Comparison of ENCODE assay signal across 18 mouse cellular contexts in genomic region chr15:85464190-85464589, GRCm38 (mm10). TPM values are rescaled to one million over a fixed set of nuclear protein-coding genes. Genes with fewer than 3 reads are reported as not detected.
DNase-seq lines count a peak whose midpoint lies in the region; ATAC-seq lines count a peak whose summit lies in the region.
"Had no signal": no experiment of that assay in that cellular context is flagged by ENCODE, and none has a peak within 500 bp of the region (broad histone marks: within the 10 kb centered on the region; RNA-seq: fewer than 3 reads in every experiment).

No protein-coding gene starts in this region.

- ATAC-seq in hindbrain, embryonic 12.5 days (ENCODE audit: low FRiP score) = peak; percentile 60
- ATAC-seq in midbrain, embryonic 15.5 days (replicated peaks) = no peak
- ATAC-seq: CD4-positive, CD25-positive, alpha-beta regulatory T cell, adult 4 months; liver, embryonic 12.5 days had no signal

- H3K36me3 ChIP-seq in hindbrain, embryonic 12.5 days = peaks cover 19% of the 10 kb centered on the region
- no peaks in the 10 kb centered on the region for H3K36me3 ChIP-seq in midbrain, embryonic 15.5 days (replicated peaks)

- H3K27ac ChIP-seq in hindbrain, embryonic 12.5 days = peak overlapping the region; percentile 81
- H3K27ac ChIP-seq in midbrain, embryonic 15.5 days = peak overlapping the region; percentile 72
- H3K27ac ChIP-seq: embryonic facial prominence, embryonic 13.5 days; liver, embryonic 12.5 days; stomach, embryonic 15.5 days had no signal

- H3K4me3 ChIP-seq in hindbrain, embryonic 12.5 days = no peak overlapping the region
- no peak overlapping the region for H3K4me3 ChIP-seq in midbrain, embryonic 15.5 days
- H3K4me3 ChIP-seq: embryonic facial prominence, embryonic 13.5 days; liver, embryonic 12.5 days; stomach, embryonic 15.5 days had no signal

- H3K4me2 ChIP-seq in hindbrain, embryonic 12.5 days (replicated peaks) = no peak overlapping the region
- H3K4me2 ChIP-seq in midbrain, embryonic 15.5 days = no peak overlapping the region
- H3K4me2 ChIP-seq: embryonic facial prominence, embryonic 13.5 days; liver, embryonic 12.5 days; stomach, embryonic 15.5 days had no signal

- DNase-seq in R1 (ENCODE audit: low read depth, low spot score) = peak; percentile 82
- DNase-seq in embryo, embryonic 9.5 days (ENCODE audit: extremely low spot score) = peak; percentile 43
- DNase-seq in frontal cortex, postnatal 14 days (ENCODE audit: low spot score in 2 of 2) = no peak
- no peak for DNase-seq in adrenal gland, postnatal 10 days
- DNase-seq in right cerebral cortex, adult 2 months (ENCODE audit: low spot score in 2 of 2) = no peak
- DNase-seq in right cerebral cortex, postnatal 14 days = no peak
- DNase-seq: cerebellum, adult 18-20 months; heart, postnatal 4 days; kidney, adult 9 months; right cerebral cortex, postnatal 4 days had no signal

- H3K9me3 ChIP-seq in hindbrain, embryonic 12.5 days (replicated peaks) = no peaks in the 10 kb centered on the region
- no peaks in the 10 kb centered on the region for H3K9me3 ChIP-seq in midbrain, embryonic 15.5 days
- H3K9me3 ChIP-seq: embryonic facial prominence, embryonic 13.5 days; liver, embryonic 12.5 days; stomach, embryonic 15.5 days had no signal

- no peak overlapping the region for H3K9ac ChIP-seq in hindbrain, embryonic 12.5 days
- no peak overlapping the region for H3K9ac ChIP-seq in midbrain, embryonic 15.5 days
- H3K9ac ChIP-seq: embryonic facial prominence, embryonic 13.5 days; liver, embryonic 12.5 days; stomach, embryonic 15.5 days had no signal

- no peaks in the 10 kb centered on the region for H3K27me3 ChIP-seq in hindbrain, embryonic 12.5 days
- no peaks in the 10 kb centered on the region for H3K27me3 ChIP-seq in midbrain, embryonic 15.5 days (replicated peaks)
- H3K27me3 ChIP-seq: embryonic facial prominence, embryonic 13.5 days; liver, embryonic 12.5 days; stomach, embryonic 15.5 days had no signal

- H3K4me1 ChIP-seq in hindbrain, embryonic 12.5 days = peaks cover 76% of the 10 kb centered on the region
- H3K4me1 ChIP-seq in midbrain, embryonic 15.5 days = peaks cover 55% of the 10 kb centered on the region
- H3K4me1 ChIP-seq: liver, embryonic 12.5 days had no signal

- 5% methylated on average over 5 of the region's 5 CpGs for WGBS in hindbrain, embryonic 12.5 days
- WGBS in midbrain, embryonic 15.5 days = 6% methylated on average over 5 of the region's 5 CpGs

RNA-seq across cellular contexts. Expression of gene 7530416G11Rik, which starts 38.8 kb away (rescaled TPM):
- polyA plus RNA-seq in hindbrain, embryonic 12.5 days (2016; fragmentation: Nextera tagmentation; extraction: Ambion mirVana) = not detected in 2 replicates
- polyA plus RNA-seq in midbrain, embryonic 15.5 days (2015; fragmentation: Nextera tagmentation; extraction: Ambion mirVana) = not detected in 2 replicates
- total RNA-seq in adrenal gland, postnatal 10 days (2021) = not detected
- total RNA-seq: heart, adult 8-10 months; heart, postnatal 4 days; layer of hippocampus, postnatal 25 days had no signal
- polyA plus RNA-seq: CD4-positive, CD25-positive, alpha-beta regulatory T cell, adult 4 months; embryonic facial prominence, embryonic 13.5 days; liver, embryonic 12.5 days; stomach, embryonic 15.5 days had no signal

Comparison
In these comparisons a context has a peak if more than half of its experiments do, and no peak if none do; other contexts are left out.
1. DNase-seq: peak in R1 (single experiment) and embryo, embryonic 9.5 days (single experiment); none in frontal cortex, postnatal 14 days (0 of 2), adrenal gland, postnatal 10 days (single experiment), right cerebral cortex, adult 2 months (0 of 2) and right cerebral cortex, postnatal 14 days (single experiment).